In genomic region chr7:67114056-67114455, GRCm38 (mm10) we compare ENCODE assay signal across 16 mouse cellular contexts.
A peak's percentile ranks its signal among the peaks of the same experiment; 100 is the strongest.
DNase-seq lines count a peak whose midpoint lies in the region; ATAC-seq and TF ChIP-seq lines count a peak whose summit lies in the region.
"Had no signal": no experiment of that assay in that cellular context is flagged by ENCODE, and none has a peak within 500 bp of the region (broad histone marks: within the 10 kb centered on the region; RNA-seq: fewer than 3 reads in every experiment).

No protein-coding gene starts in this region.

- no peaks in the 10 kb centered on the region for H3K27me3 ChIP-seq in heart, adult 2 months (ENCODE audit: control insufficient read depth, insufficient read depth, low read length)
- no peaks in the 10 kb centered on the region for H3K27me3 ChIP-seq in MEL (ENCODE audit: control insufficient read depth in 1 of 2, insufficient read depth in 2 of 2, low read length in 2 of 2)
- H3K27me3 ChIP-seq: forebrain, embryonic 13.5 days had no signal

- TF ChIP-seq RAD21 in MEL (IDR thresholded peaks at IDR 0.05; ENCODE audit: low read depth, low read length): no peak

- H3K4me3 ChIP-seq in heart, adult 2 months: no peak overlapping the region
- no peak overlapping the region for H3K4me3 ChIP-seq in MEL (ENCODE audit: control insufficient read depth in 1 of 2, insufficient read depth in 1 of 2, low read depth in 2 of 2, low read length in 2 of 2)
- H3K4me3 ChIP-seq: forebrain, embryonic 13.5 days had no signal

- ATAC-seq in inflammation-experienced regulatory T-cells, adult 6 months: no peak
- ATAC-seq: forebrain, embryonic 13.5 days; intestine, embryonic 16.5 days had no signal

- H3K4me1 ChIP-seq in heart, adult 2 months (ENCODE audit: control insufficient read depth, insufficient read depth, low read length): no peaks in the 10 kb centered on the region
- no peaks in the 10 kb centered on the region for H3K4me1 ChIP-seq in MEL (ENCODE audit: control insufficient read depth in 1 of 2, insufficient read depth in 2 of 2, low read length in 2 of 2)

- intact Hi-C loops in heart, adult 2 months (cut with DNase I): no loop called here

- no peak for TF ChIP-seq CTCF in heart, adult 2 months (IDR thresholded peaks at IDR 0.05)
- no peak for TF ChIP-seq CTCF in MEL (IDR thresholded peaks at IDR 0.05 in 2 of 3, conservative IDR thresholded peaks at IDR 0.05 in 1 of 3; ENCODE audit: control insufficient read depth in 1 of 3, insufficient read depth in 1 of 3, low read depth in 2 of 3, low read length in 3 of 3, poor library complexity in 1 of 3, severe bottlenecking in 1 of 3)

- TF ChIP-seq EP300 in heart, adult 2 months (IDR thresholded peaks at IDR 0.05; ENCODE audit: insufficient read depth, low read depth, low read length): no peak
- no peak for TF ChIP-seq EP300 in MEL (IDR thresholded peaks at IDR 0.05; ENCODE audit: low read depth in 1 of 2, low read length in 2 of 2)

- no peak overlapping the region for H3K27ac ChIP-seq in heart, adult 2 months
- H3K27ac ChIP-seq in MEL (ENCODE audit: control insufficient read depth, low read depth, low read length): no peak overlapping the region
- H3K27ac ChIP-seq: forebrain, embryonic 13.5 days had no signal

- no peaks in the 10 kb centered on the region for H3K36me3 ChIP-seq in heart, adult 2 months (ENCODE audit: control insufficient read depth, insufficient read depth, low read length)
- H3K36me3 ChIP-seq in MEL (ENCODE audit: control insufficient read depth in 1 of 2, insufficient read depth in 2 of 2, low read length in 2 of 2): no peaks in the 10 kb centered on the region

- no peaks in the 10 kb centered on the region for H3K79me2 ChIP-seq in heart, adult 2 months (replicated peaks; ENCODE audit: control insufficient read depth, insufficient read depth, low read length)
- H3K79me2 ChIP-seq in MEL (ENCODE audit: control insufficient read depth, insufficient read depth, low read length, poor library complexity): no peaks in the 10 kb centered on the region

- TF ChIP-seq POLR2A in heart, adult 2 months (IDR thresholded peaks at IDR 0.05; ENCODE audit: insufficient read depth, low read depth, low read length): no peak
- TF ChIP-seq POLR2A in MEL (IDR thresholded peaks at IDR 0.05; ENCODE audit: control insufficient read depth in 1 of 2, insufficient read depth in 1 of 2, low read depth in 1 of 2, low read length in 2 of 2, poor library complexity in 1 of 2): no peak

- H3K9ac ChIP-seq in heart, adult 2 months (ENCODE audit: low read depth, low read length): no peak overlapping the region
- no peak overlapping the region for H3K9ac ChIP-seq in MEL (ENCODE audit: control insufficient read depth, low read depth, low read length, poor library complexity, severe bottlenecking)
- H3K9ac ChIP-seq: forebrain, embryonic 13.5 days had no signal

- DNase-seq in heart, postnatal 4 days: peak; percentile 12
- no peak for DNase-seq in heart, adult 2 months
- peak; percentile 9 for DNase-seq in 3134 (ENCODE audit: extremely low read depth, insufficient read length, low spot score)
- DNase-seq in MEL (ENCODE audit: low read depth, low spot score): peak; percentile 3
- peak; percentile 11 for DNase-seq in induced T-regulatory cell, adult 2 months (ENCODE audit: low read depth)
- no peak for DNase-seq in cerebellum, postnatal 36 days
- DNase-seq in spleen, adult 18-20 months: no peak
- DNase-seq: adrenal gland, adult 8-10 months; cerebellum, postnatal 14 days; gastrocnemius, postnatal 25 days; kidney, postnatal 10 days; left cerebral cortex, postnatal 4 days; thymus, adult 2 months had no signal

- no peaks in the 10 kb centered on the region for H3K9me3 ChIP-seq in MEL (replicated peaks; ENCODE audit: insufficient read depth, low read length)
- H3K9me3 ChIP-seq: forebrain, embryonic 13.5 days had no signal

- 72% methylated on average over 3 of the region's 3 CpGs for WGBS in heart, adult 2 months

TF ChIP-seq in MEL, 35 proteins besides CTCF, POLR2A, EP300 and RAD21:
- TF ChIP-seq MAX (IDR thresholded peaks at IDR 0.05; ENCODE audit: low read length) (no peak), TCF12 (IDR thresholded peaks at IDR 0.05; ENCODE audit: low read depth, low read length) (no peak), ZNF384 (IDR thresholded peaks at IDR 0.05; ENCODE audit: low read depth, low read length) (no peak), GATA1 (IDR thresholded peaks at IDR 0.05; ENCODE audit: low read depth, low read length) (no peak), USF2 (IDR thresholded peaks at IDR 0.05; ENCODE audit: borderline replicate concordance in 1 of 2, insufficient read depth in 1 of 2, low read depth in 1 of 2, low read length in 2 of 2) (no peak), SMC3 (IDR thresholded peaks at IDR 0.05; ENCODE audit: low read depth, low read length) (no peak), MAFK (IDR thresholded peaks at IDR 0.05; ENCODE audit: borderline replicate concordance, low read depth, low read length) (no peak)

Comparison
In these comparisons a context has a peak if more than half of its experiments do, and no peak if none do; other contexts are left out.
1. DNase-seq: peak in heart, postnatal 4 days (single experiment), 3134 (single experiment), MEL (single experiment) and induced T-regulatory cell, adult 2 months (single experiment); none in heart, adult 2 months (0 of 2), cerebellum, postnatal 36 days (0 of 2) and spleen, adult 18-20 months (0 of 2).